Mouse (Mus musculus) myocyte (in vitro differentiated cells): ENCODE data around the gene Mt3. TPM values are rescaled to one million over a fixed set of nuclear protein-coding genes. Genes with fewer than 3 reads are reported as not detected.

Experiments used
- H3K27me3 ChIP-seq: one replicate; pipeline ENCODE4 v1.6.1; 2011; ENCODE audit not compliant: control insufficient read depth, insufficient read depth, insufficient read length
- H3K36me3 ChIP-seq: one replicate; pipeline ENCODE4 v1.6.1; 2011; ENCODE audit not compliant: control insufficient read depth, insufficient read depth
- H3K4me2 ChIP-seq: one replicate; pipeline ENCODE4 v1.6.1; 2011; ENCODE audit warnings: low read depth, control low read depth
- H3K4me3 ChIP-seq: one replicate; pipeline ENCODE4 v1.5.1; 2011; ENCODE audit warnings: mild to moderate bottlenecking, control low read depth, moderate library complexity
- H3K79me2 ChIP-seq: one replicate; pipeline ENCODE4 v1.6.1; 2011; ENCODE audit not compliant: control insufficient read depth, insufficient read depth
- H3ac ChIP-seq: one replicate; pipeline ENCODE4 v1.6.1; 2011; ENCODE audit not compliant: control insufficient read depth, insufficient read length
- CEBPB ChIP-seq: IDR thresholded peaks from 2 replicates; pipeline ENCODE4 v1.6.1; 2011; ENCODE audit warnings: mild to moderate bottlenecking, moderate library complexity; ENCODE audit not compliant: poor library complexity, insufficient read depth, severe bottlenecking
- E2F4 ChIP-seq: IDR thresholded peaks from one replicate; pipeline ENCODE4 v1.6.1; 2011; ENCODE audit warnings: mild to moderate bottlenecking, control low read depth, moderate library complexity; ENCODE audit not compliant: insufficient read depth
- MAX ChIP-seq: IDR thresholded peaks from one replicate; pipeline ENCODE4 v1.6.1; 2011; ENCODE audit warnings: low read depth, mild to moderate bottlenecking, control low read depth
- MYOD1 ChIP-seq, 3 experiments: IDR thresholded peaks; one replicate each; pipeline ENCODE4 v1.6.1; 2011; ENCODE audit warnings: control low read depth in 2 of 3, low read depth in 2 of 3, mild to moderate bottlenecking in 2 of 3, moderate library complexity in 1 of 3; ENCODE audit not compliant: insufficient read length in 2 of 3, control insufficient read depth in 1 of 3
- MYOG ChIP-seq, 3 experiments: IDR thresholded peaks; one replicate each; pipeline ENCODE4 v1.6.1; 2011; ENCODE audit warnings: control low read depth in 2 of 3, low read depth in 2 of 3, mild to moderate bottlenecking in 2 of 3; ENCODE audit not compliant: insufficient read length in 2 of 3, control insufficient read depth in 1 of 3, insufficient read depth in 1 of 3
- POLR2A ChIP-seq: IDR thresholded peaks from one replicate; pipeline ENCODE4 v1.6.1; 2011; ENCODE audit warnings: low read depth, mild to moderate bottlenecking, control low read depth, moderate library complexity; ENCODE audit not compliant: insufficient read length
- POLR2AphosphoS2 ChIP-seq: IDR thresholded peaks from one replicate; pipeline ENCODE4 v1.6.1; 2011; ENCODE audit warnings: low read depth, control low read depth; ENCODE audit not compliant: insufficient read length
- REST ChIP-seq: IDR thresholded peaks from one replicate; pipeline ENCODE4 v1.6.1; 2011; ENCODE audit warnings: mild to moderate bottlenecking, control low read depth, moderate library complexity; ENCODE audit not compliant: insufficient read depth, insufficient read length
- SRF ChIP-seq: IDR thresholded peaks from one replicate; pipeline ENCODE4 v1.6.1; 2011; ENCODE audit warnings: low read depth; ENCODE audit not compliant: control insufficient read depth, insufficient read length
- TCF12 ChIP-seq: IDR thresholded peaks from one replicate; pipeline ENCODE4 v1.6.1; 2011; ENCODE audit warnings: mild to moderate bottlenecking, control low read depth; ENCODE audit not compliant: poor library complexity, insufficient read depth, severe bottlenecking
- TCF3 ChIP-seq: IDR thresholded peaks from one replicate; pipeline ENCODE4 v1.6.1; 2011; ENCODE audit warnings: low read depth, control low read depth; ENCODE audit not compliant: insufficient read length
- USF1 ChIP-seq: IDR thresholded peaks from one replicate; pipeline ENCODE4 v1.6.1; 2011; ENCODE audit warnings: low read depth, mild to moderate bottlenecking, control low read depth, moderate library complexity
- polyA plus RNA-seq: library from polyadenylated mRNA; unstranded; fragments of >200 nt; fragmentation: generic; extraction: Trizol; gene quantifications from one replicate; pipeline ENCODE4 v1.2.1, GENCODE M21; 2012; ENCODE audit warnings: missing spikeins

Mt3 gene
- polyA plus RNA-seq, 1 experiment = 0.32 TPM

GRCm38 (mm10) chr8:94121625-94122024 is 30.8 kb upstream of the Mt3 start:
- H3K79me2 ChIP-seq = no peaks in the 10 kb centered on the region
- no peak overlapping the region for H3K4me3 ChIP-seq
- no peak for TF ChIP-seq SRF
- no peak overlapping the region for H3K4me2 ChIP-seq
- H3K27me3 ChIP-seq = no peaks in the 10 kb centered on the region
- H3K36me3 ChIP-seq = no peaks in the 10 kb centered on the region
- H3ac ChIP-seq = no peak overlapping the region

DNA sequence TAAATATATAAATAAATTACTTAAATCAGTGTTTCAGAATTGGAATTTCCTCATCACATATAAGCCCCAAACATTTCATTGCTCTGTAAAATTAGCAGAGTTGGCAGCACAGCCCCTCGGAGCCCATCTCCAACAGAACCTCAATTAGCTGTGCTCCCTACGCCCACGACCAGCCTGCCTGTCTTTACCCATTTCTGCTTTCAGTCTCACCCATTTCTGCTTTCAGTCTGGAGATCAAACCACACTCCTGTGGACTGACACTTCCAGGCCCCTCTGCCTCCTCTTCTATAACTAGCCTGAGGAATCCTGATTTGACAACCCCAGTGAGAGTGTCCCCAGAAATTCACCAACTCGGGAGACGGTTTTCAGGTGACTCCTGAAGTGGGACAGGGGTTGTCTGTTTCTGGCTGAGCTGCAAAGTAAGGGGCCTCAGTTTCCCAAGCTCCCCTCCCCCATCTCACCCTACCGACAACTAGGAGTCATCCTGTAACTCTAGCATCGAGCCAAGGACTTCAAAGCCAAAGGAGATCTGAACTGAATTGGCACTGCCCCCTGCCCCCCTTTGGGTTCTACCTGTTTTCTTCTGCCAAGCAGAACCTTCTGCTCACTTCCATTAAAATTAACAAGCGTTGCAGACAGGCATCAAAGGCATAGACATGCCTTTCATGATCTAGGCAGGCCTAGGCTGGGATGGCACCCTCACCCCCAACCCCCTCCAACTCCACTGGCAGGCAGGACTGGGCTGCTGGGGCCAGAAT is 29.5 kb upstream of the Mt3 start:
- H3K79me2 ChIP-seq = no peaks in the 10 kb centered on the region
- TF ChIP-seq MYOG (IDR thresholded peaks at IDR 0.05; ENCODE audit: control insufficient read depth in 1 of 3, insufficient read depth in 1 of 3, insufficient read length in 2 of 3, low read depth in 2 of 3) (no peak), USF1 (no peak), CEBPB (no peak), E2F4 (no peak), REST (no peak)
- no peak overlapping the region for H3ac ChIP-seq

DNA sequence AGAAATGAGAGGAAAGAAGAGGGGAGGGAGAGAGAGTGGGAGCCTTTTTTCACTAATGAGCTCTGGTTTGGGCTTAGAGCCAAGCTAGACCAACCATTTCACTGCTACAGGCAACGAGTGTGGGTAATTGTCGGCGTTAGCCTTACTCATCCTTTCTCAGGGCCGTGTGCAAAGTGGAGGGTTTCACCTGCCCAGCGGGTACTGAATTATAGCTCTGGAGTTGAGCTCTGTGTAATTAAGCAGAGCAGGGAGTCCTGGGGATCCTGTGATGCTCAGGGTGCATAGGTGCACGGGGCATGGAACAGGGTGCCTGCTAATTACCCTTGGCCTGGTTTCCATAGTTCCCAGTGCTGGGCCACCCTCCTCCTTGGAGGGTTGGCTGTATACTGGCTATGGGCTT is 24.7 kb upstream of the Mt3 start:
- Histone ChIP-seq H3K4me3 (no peak overlapping the region), H3K79me2 (no peaks in the 10 kb centered on the region), H3K36me3 (no peaks in the 10 kb centered on the region), H3K4me2 (no peak overlapping the region), H3ac (no peak overlapping the region), H3K27me3 (no peaks in the 10 kb centered on the region)
- TF ChIP-seq USF1 (no peak), CEBPB (no peak), MYOG (IDR thresholded peaks at IDR 0.05; ENCODE audit: control insufficient read depth in 1 of 3, insufficient read depth in 1 of 3, insufficient read length in 2 of 3, low read depth in 2 of 3) (no peak), REST (no peak), MYOD1 (IDR thresholded peaks at IDR 0.05; ENCODE audit: control insufficient read depth in 1 of 3, insufficient read length in 2 of 3, low read depth in 2 of 3) (no peak), SRF (no peak), POLR2A (no peak), E2F4 (no peak), TCF3 (no peak), TCF12 (no peak), POLR2AphosphoS2 (no peak), MAX (no peak)

More for the DNA sequence above, 29.5 kb upstream of the Mt3 start:
- H3K36me3 ChIP-seq = no peaks in the 10 kb centered on the region
- H3K4me3 ChIP-seq = no peak overlapping the region
- no peaks in the 10 kb centered on the region for H3K27me3 ChIP-seq
- H3K4me2 ChIP-seq = no peak overlapping the region

DNA sequence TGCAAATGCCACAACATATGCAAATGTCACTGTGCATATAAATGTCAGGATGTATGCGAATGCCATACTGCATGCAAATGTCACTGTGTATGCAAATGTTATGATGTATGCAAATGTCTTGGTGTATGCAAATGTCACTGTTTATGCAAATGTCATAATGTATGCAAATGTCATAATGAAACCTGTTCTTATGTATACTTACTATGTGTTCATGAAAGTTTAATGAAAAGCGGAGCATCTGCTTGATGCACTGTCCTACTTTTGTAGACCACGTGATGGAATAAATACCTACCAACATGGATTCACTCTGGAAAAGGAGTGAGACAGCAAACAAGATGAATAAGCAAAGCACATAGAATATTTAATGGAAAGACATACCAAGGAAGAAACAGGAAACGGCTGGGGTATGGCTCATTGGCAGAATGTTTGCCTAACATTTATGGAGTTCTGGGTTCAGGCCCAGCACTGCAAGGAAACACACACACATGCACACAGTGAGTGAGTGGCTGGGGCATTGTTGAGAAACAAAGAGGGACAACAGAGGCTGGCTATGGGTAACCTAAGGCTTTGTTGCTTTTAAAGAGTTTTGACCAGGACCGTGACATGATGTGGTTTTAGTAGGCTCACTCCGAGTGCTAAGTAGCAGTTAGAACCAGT is 23.1 kb upstream of the Mt3 start:
- H3K4me2 ChIP-seq = no peak overlapping the region
- TF ChIP-seq MAX = no peak
- TF ChIP-seq MYOD1 (IDR thresholded peaks at IDR 0.05; ENCODE audit: control insufficient read depth in 1 of 3, insufficient read length in 2 of 3, low read depth in 2 of 3) = no peak
- TF ChIP-seq TCF3 = no peak
- no peak for TF ChIP-seq SRF
- no peak for TF ChIP-seq E2F4
- TF ChIP-seq POLR2AphosphoS2 = no peak
- no peak for TF ChIP-seq REST
- no peak for TF ChIP-seq TCF12
- no peak for TF ChIP-seq CEBPB
- TF ChIP-seq POLR2A = no peak
- TF ChIP-seq MYOG (IDR thresholded peaks at IDR 0.05; ENCODE audit: control insufficient read depth in 1 of 3, insufficient read depth in 1 of 3, insufficient read length in 2 of 3, low read depth in 2 of 3) = no peak
- TF ChIP-seq USF1 = no peak
- H3K27me3 ChIP-seq = no peaks in the 10 kb centered on the region
- no peak overlapping the region for H3ac ChIP-seq
- H3K36me3 ChIP-seq = no peaks in the 10 kb centered on the region
- no peak overlapping the region for H3K4me3 ChIP-seq
- H3K79me2 ChIP-seq = no peaks in the 10 kb centered on the region

- H3ac ChIP-seq = no peak overlapping the region
- no peaks in the 10 kb centered on the region for H3K27me3 ChIP-seq
- TF ChIP-seq CEBPB (no peak), TCF3 (no peak), SRF (no peak), MYOD1 (IDR thresholded peaks at IDR 0.05; ENCODE audit: control insufficient read depth in 1 of 3, insufficient read length in 2 of 3, low read depth in 2 of 3) (peak in 1 of 3 experiments; percentile 37)
- H3K36me3 ChIP-seq = no peaks in the 10 kb centered on the region
- no peak overlapping the region for H3K4me2 ChIP-seq
- no peaks in the 10 kb centered on the region for H3K79me2 ChIP-seq
- H3K4me3 ChIP-seq = no peak overlapping the region
Measured at GRCm38 (mm10) chr8:94130126-94130525, 22.3 kb upstream of the Mt3 start.
